Mouse (Mus musculus) lung, adult 2 months (tissue): Measurements from ENCODE around the gene Mrpl17.

Source experiments
- CTCF ChIP-seq: fragments of 200-500 bp; IDR thresholded peaks from 2 replicates; pipeline ENCODE4 v1.5.1; 2011; ENCODE audit warnings: mild to moderate bottlenecking, low read length, control low read depth; ENCODE audit not compliant: insufficient read depth
- POLR2A ChIP-seq: fragments of 200-500 bp; IDR thresholded peaks from 2 replicates; pipeline ENCODE4 v1.6.1; 2011; ENCODE audit warnings: low read depth, mild to moderate bottlenecking, control low read depth, low read length, borderline replicate concordance; ENCODE audit errors: extremely low read depth

DNA sequence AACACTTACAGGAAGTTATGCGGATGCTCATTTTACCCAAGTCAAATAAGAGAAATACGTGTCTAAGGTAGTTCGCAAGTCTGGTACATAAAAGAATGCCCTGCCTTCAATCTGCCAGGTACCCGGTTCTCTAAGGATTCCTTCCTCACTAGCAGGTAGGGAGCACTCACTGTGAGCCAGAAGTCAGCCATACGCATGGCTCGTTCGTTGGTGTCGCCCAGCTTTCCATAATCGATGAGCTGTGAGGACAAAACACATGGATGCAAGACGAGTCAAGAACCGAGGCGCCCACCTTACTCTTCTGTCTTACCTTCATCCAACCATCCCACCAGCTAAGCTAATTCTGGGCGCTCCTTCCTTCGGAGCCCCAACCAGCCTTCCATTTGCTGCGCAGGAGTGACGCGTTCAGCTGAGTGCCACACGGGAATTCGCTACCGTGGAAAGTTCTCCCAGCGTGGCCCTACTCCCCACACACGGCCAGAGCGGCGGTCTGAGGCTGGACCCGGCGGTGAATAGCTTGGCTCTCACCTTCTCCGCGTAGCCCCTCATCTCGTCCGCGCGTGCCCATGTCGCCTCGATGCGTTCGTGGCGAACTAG is 521 bp downstream of the Mrpl17 start:
- TF ChIP-seq CTCF (no peak), POLR2A (no peak)
